Mouse (Mus musculus) neural tube, embryonic 10.5 days (tissue): Measurements from ENCODE around the gene Ugt8a.

Source experiments
- DNase-seq: peaks from one replicate; pipeline ENCODE4 v3.0.0-alpha.2; 2017; ENCODE audit warnings: low spot score; ENCODE audit errors: extremely low spot score

Ugt8a gene

GRCm38 (mm10) chr3:125938092-125938755 lies at the start of gene Ugt8a:
Gene Ugt8a, minus strand, starts transcription at chr3:125938619.
- peak; percentile 67 for DNase-seq

GRCm38 (mm10) chr3:125986639-125987038 lies 48.2 kb upstream of the Ugt8a start:
- no peak for DNase-seq

DNA sequence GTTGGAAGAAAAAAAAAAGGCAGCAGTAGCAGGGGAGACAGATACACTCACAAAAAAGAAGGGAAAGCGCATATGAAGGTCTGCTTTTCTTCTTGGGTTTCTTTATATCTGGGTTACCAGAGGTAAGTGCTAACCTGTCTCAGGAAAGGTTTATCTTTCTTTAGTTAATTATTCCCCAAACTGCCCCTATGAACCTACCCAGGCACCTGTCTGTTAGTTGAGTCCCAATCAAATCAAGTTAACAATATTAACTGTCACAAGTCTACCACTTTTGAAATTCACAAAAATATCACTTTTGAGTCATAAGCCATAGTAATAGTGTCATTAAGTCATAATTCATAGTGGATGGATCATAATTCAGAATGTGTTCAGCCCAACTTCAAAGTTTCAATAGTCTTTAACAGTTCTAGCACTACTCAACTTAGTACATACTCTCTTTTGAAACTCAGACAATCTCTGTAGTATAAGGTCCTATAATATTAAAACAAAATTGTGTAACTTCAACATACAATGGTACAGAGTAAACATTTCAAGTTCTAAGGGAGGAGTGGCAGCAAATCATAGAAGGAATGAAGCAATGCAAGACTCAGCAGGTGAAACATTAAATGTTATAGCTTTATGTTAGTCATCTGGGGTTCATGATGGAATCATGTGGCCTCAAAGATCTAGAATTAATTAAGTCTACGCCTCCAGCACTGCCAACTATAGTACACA lies 45.4 kb upstream of the Ugt8a start:
- no peak for DNase-seq

DNA sequence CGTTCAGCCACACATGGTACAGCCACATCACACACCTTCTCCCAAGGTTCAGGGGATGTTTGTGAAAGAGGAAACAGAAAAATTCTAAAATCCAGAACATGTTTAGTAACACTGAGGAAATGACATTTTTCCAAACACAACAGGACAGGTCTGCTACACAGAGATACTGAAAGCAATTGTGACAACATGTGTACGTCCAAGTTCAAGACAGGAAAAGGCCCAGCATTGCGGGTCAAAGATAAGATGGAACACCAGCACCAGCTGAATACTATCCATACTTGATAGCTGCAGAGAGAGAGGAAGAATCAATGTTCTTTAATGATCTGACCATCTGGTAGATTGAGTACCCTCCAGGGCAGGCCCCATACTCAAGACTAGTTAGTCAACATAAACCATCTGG lies 41.1 kb upstream of the Ugt8a start:
- DNase-seq, result no peak

DNA sequence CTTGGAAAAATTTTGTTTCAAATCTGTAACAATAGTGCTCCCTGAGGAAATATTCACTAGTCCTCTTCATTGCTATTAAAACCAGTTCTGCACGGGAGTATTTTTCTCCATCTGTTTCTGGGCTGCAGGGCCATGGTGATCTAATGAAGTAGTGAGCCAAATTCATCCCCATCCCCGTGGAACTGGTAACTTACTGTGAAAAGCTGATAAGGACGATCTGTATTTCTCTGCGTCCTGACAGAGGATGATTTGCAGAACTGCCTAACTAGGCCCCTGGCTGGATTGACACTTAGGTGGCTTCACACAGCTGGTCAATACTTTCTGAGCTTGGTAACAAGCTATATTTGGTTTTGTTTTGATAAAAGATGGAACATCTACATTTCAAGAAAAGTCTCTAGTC lies 37.5 kb upstream of the Ugt8a start:
- DNase-seq, result no peak

DNA sequence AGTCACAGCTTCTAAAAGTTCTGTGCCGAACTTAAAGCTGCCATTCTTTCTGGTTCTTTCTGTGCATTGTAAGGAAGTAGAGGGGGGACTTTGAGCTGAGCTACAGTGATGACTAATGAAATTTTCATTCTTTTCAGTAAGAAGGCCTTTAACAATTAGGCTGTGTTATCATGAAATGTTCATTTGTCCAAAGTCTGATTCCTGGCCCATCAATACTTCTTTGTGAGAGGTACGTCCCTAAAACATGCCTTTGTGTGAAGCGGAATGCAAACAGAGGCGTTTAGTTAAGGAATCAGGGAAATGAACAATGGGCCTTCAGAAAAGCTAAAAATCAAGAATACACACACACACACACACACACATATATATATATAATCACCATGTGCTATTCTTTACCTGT lies 31.0 kb upstream of the Ugt8a start:
- DNase-seq, result no peak

DNA sequence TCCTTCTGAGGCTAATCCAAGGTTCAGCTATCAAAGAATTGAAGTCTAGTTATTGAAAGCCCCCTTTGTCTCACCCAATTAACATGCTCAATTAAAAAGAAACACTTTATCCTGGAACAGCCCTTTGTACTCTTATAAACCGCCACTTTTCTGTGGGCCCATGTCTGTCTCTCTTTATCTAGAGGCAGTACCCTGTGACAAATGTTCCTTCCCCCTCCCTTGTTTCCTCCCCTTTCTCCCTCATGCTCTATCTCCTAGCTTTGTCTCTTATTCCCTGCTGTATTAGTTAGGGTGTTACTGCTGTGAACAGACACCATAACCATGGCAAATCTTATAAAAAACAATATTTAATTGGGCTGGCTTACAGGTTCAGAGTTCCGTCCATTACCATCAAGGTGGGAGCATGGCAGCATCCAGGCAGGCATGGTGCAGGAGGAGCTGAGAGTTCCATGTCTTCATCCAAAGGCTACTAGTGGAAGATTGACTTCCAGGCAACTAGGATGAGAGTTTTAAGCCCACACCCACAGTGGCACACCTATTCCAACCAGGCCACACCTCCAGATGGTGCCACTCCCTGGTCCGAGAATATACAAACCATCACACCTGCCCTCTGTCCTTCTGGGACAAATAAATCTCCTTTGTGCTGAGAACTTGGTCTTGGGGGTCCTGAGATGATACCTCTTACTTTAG lies 17.9 kb upstream of the Ugt8a start:
- DNase-seq, result no peak

DNA sequence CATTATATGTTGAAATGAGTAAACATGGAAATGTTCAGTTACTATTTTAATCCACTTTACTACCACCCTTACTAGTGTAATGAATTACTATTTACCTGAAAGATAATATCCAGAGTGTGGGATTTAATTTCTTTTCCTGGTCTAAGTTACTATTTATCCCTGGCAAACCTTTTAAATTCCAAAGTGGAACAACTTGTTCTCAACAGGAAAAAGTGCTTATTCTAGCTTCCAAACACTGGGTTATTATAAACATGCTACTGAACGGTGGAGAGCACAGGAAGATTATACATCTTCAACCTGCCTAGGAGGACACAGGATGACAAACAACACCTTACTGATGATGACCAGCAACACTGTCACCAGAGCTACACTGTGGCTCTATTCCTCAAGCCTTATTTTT lies 16.5 kb upstream of the Ugt8a start:
- no peak for DNase-seq

- DNase-seq, result no peak
Observed at GRCm38 (mm10) chr3:125940811-125941210, 2.4 kb upstream of the Ugt8a start.

DNA sequence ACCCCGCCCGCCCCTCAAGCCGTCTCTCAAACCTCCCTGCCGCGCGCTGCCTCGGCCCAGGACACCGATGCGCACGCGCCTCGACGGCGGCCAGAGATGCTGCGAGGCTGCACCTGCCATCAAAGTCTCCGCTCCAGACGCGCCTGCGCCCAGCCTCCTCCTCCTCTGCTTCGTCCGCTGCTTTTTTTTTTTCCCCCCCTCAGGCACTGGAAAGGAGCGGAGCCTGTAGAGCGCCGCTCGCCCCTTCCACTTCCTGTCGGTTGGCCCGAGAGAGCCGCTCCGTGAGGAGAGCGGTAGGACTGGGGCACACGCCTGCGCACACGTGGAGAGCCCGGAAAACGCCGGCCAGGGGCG lies 314 bp upstream of the Ugt8a start:
- DNase-seq, result peak; percentile 55

DNA sequence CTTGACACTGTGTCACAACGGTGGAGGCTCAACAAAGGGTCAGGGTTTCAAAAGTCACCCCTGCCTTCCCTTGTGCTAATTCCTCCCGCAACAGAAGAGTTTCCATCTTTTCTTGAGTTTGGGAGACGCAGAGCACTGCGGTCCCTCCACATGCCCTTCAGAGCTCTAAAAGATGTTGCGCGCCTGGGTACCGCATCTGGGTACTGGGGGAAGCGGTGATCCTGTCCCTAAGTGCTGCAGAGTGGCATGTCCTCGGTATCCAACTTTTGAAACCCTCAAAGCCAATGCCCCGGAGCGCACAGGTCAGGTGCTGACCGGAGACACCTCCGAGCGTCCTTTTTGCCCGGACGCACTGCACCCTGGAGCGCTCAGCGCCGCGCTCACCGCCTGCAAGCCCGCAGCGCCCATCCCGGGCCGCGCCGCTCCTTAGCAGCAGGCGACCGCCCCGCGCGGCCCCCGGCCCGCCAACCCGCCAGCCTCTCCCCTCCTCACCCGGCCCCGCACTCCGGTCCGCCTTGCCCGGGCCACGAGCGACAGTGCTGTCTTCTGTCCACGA lies 805 bp downstream of the Ugt8a start:
- DNase-seq, result no peak

GRCm38 (mm10) chr3:125935796-125936195 lies 2.6 kb downstream of the Ugt8a start:
- no peak for DNase-seq

GRCm38 (mm10) chr3:125932594-125933237 lies 5.7 kb downstream of the Ugt8a start:
- no peak for DNase-seq

GRCm38 (mm10) chr3:125931059-125931458 lies 7.4 kb downstream of the Ugt8a start:
- DNase-seq, result no peak

DNA sequence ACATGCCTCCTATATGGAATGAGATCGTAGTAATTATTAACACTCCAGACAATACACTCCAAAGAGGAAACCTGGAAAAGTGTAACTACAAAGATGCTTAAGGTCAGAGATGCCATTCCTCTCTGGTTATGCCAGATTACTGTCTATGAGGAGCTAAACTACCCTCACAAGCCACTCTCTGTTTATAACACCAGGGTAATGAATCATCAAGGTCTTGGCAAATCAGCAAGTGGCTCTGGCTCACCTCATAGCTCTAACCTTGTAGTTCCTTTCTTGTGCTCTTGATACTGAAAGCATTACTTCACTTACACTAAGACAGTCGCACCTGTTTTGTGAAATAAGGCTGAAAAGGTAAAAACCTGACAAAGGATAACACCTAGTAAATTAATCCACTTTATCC lies 17.5 kb downstream of the Ugt8a start:
- no peak for DNase-seq

DNA sequence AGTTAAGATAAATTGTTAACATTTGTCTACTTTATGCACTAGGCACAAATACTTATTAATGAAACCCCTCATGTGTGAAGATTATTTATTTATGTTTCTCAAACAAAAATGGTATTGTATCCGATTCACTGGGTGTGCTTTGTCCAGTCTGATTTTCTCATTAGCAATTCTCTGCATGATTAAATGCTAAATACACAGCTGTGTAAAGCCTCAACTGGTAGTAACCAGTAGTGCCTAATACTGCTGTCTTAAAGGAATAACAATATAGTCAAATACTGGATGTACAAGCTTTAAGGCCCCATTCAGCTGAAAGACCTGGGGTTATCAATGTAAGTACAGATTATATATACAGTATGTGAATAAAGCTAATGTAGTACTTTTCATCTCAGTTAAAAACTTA lies 39.4 kb downstream of the Ugt8a start:
- no peak for DNase-seq

GRCm38 (mm10) chr3:125887109-125887508 lies 51.3 kb downstream of the Ugt8a start:
- DNase-seq, result no peak

- no peak for DNase-seq
Observed at GRCm38 (mm10) chr3:125884879-125885278, 53.5 kb downstream of the Ugt8a start.

- DNase-seq, result no peak
Observed at GRCm38 (mm10) chr3:125884423-125884822, 54.0 kb downstream of the Ugt8a start.

GRCm38 (mm10) chr3:125883009-125883408 lies 55.4 kb downstream of the Ugt8a start:
- no peak for DNase-seq

DNA sequence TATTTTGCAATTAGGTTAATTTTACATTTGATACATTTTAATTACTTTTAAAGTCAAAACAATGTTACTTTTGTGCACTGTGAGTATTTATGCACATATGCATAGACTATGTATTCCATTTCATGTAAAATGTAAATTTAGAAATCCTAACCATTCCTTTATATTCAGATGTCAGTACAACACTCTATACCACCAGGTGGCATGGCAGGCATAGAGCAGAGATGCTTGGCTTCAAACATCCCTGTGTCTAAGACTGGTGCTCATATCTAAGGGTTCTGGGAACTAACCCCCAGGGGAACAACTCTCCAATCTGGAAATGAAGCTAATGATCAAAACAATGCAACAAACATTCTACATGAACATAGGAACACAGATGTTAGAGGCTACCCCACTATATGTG lies 56.6 kb downstream of the Ugt8a start:
- no peak for DNase-seq

GRCm38 (mm10) chr3:125874371-125874770 lies 64.0 kb downstream of the Ugt8a start:
- DNase-seq, result no peak
